Mouse (Mus musculus): ENCODE data around the gene Cbx7.

GRCm38 (mm10) chr15:79967346-79967745 lies 3.6 kb downstream of the Cbx7 start:
- TF ChIP-seq EP300 (IDR thresholded peaks at IDR 0.05; ENCODE audit: low read length), result no peak
- no peak for TF ChIP-seq MAX (IDR thresholded peaks at IDR 0.05; ENCODE audit: low read length)
- no peak for TF ChIP-seq CTCF (conservative IDR thresholded peaks at IDR 0.05 in 1 of 2, IDR thresholded peaks at IDR 0.05 in 1 of 2; ENCODE audit: low read depth in 2 of 2, low read length in 2 of 2)
- no peak for TF ChIP-seq POLR2A (IDR thresholded peaks at IDR 0.05; ENCODE audit: low read depth, low read length)
- TF ChIP-seq SIN3A (IDR thresholded peaks at IDR 0.05; ENCODE audit: low read length), result no peak
- no peak for TF ChIP-seq JUND (conservative IDR thresholded peaks at IDR 0.05; ENCODE audit: low read depth, low read length)
- TF ChIP-seq HCFC1 (IDR thresholded peaks at IDR 0.05; ENCODE audit: low read depth, low read length), result no peak
